Mouse (Mus musculus): ENCODE results near the gene Slc35f3.
"Not testable (repeated sequence)": the region's sequence is repeated elsewhere in the genome, so short reads cannot be mapped to it uniquely, and the experiment has no call there.

Slc35f3 gene

DNA sequence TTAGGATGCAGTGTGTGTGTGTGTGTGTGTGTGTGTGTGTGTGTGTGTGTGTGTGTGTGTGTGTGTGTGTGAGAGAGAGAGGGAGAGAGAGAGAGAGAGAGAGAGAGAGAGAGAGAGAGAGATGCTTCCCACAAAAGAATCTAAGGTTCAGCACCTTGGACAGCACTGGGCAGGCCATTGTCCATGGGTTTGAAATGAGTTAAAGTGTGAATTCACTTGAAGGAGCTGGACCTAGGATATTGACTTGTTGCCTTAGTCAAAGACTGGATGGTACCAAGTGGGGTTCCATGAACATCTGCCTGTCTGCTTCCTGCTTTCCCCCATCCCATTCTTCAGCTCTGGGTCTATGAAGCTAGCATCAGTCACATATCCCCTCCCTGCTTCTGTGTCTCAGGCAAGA, 106.2 kb downstream of the Slc35f3 start:
- in situ Hi-C loops (cut with MboI, MseI), result not testable (repeated sequence)

- in situ Hi-C loops (cut with MboI, MseI), result no loop called here
Measured at GRCm38 (mm10) chr8:126405030-126405429, 106.7 kb downstream of the Slc35f3 start.

- in situ Hi-C loops (cut with MboI, MseI), result no loop called here
Measured at GRCm38 (mm10) chr8:126420834-126421233, 122.5 kb downstream of the Slc35f3 start.

DNA sequence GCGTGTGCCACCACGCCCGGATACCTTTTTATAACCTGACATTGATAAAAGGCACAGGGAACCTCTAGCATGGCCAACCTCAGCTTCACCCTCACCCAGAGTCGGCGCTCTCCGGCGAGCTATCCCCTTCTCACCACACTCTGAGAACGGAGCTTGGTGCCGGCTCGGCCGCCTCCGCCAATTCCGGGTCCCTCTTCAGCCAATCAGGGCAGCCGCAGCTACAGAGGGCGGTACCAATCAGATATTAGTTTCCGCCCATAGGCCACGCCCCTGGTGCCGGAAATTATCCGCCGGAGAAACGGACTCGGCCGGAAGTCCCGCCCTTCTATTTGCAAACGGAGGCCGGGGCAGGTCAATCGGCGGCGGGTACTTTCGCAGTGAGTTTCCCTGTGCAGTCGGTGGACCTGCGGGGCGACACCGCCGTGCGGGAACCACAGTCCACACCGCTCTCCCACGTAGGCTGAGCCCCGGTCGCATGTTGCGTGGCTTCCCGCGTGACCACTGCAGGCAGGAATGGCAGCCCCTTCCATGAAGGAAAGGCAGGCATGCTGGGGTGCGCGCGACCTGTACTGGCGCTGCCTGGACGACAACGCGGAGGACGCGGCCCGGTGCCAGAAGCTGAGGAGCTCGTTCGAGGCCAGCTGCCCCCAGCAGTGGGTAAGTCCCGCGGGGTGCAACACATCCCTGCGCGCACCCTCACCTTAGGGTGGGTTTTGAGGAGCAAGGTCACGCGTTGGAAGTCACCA, 124.0 kb downstream of the Slc35f3 start, which contains the start of gene Coa6:
Coa6 (plus strand) TSS at position 342 of the 746 bp plus-strand sequence.
- in situ Hi-C loops (cut with MboI, MseI), result no loop called here

DNA sequence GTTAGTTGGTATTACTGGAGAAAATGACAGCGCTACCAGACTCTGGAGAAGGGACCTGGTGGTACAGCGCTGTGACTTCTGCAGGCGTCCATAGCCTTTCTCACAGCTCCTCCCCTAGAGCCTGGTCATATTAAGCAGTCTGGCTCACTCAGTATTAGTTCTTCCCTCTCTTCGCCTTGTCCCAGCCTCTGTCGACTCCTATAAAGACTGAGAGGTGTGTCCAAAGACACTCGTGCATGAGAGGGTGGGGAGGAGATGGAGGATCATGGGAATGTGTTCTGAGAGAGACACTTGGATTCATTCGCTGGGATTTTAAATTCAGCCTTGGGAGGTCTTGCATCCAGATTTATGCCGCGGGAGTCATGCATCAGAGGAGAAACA, 124.6 kb downstream of the Slc35f3 start:
- in situ Hi-C loops (cut with MboI, MseI), result no loop called here

GRCm38 (mm10) chr8:126424163-126424562, 125.8 kb downstream of the Slc35f3 start:
- in situ Hi-C loops (cut with MboI, MseI), result no loop called here

DNA sequence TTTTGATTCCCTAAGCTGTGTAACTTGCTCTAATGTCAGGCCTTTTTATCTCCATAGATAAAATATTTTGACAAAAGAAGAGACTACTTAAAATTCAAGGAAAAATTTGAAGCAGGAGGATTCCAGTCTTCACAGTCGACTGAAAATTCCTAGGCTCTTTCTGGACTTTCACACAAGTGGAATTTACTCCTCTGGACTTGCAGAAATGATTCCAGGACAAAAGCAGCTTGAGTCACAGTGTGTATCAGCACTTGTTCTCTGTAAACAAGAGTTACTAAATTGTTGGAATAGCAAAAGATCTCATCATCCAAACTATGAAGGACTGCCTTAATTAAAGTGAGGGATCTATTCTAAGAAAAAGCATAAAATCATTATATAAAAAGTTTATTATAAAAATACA, 126.6 kb downstream of the Slc35f3 start:
- in situ Hi-C loops (cut with MboI, MseI), result no loop called here

DNA sequence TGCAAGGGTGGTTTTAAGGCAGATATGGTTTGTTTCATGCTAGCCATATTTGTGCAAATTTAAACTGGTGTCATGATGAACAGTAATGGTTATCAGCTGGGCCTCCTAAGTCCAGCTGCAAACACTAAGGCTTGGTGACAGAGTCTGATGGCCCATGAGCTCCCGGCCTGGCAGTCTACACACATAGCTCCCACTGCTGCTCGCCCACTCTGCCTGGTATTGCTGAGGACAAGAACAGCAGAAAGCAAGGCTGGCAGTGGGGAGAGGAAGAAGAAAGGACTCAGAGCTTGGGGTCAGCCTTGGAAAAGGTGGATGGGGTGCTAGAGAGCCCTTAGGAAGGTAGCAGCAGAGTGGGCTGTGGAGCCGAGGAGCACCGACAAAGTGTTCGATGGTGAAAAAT, 131.3 kb downstream of the Slc35f3 start:
- in situ Hi-C loops (cut with MboI, MseI), result no loop called here

DNA sequence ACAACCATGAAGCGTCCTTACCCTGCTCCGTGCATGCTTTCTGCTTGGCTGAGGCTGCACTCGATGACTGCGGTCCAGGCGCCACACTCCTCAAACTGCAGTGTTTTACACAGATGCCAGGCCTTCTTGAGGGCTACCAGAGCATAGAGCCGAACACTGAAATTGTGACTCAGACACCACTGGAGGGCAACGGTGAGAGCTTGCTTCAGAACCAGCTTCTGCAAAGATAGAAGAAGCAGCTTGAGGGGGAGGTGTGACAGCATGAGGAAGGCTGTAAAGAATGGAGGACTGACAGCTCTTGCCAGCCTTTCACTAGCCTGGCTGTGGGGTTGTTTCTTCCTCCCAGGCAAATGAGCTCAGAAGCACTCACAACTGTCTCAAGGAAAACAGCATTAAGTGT, 135.5 kb downstream of the Slc35f3 start:
- in situ Hi-C loops (cut with MboI, MseI), result no loop called here

GRCm38 (mm10) chr8:126438937-126439336, 140.6 kb downstream of the Slc35f3 start:
- in situ Hi-C loops (cut with MboI, MseI), result no loop called here
